Mouse (Mus musculus) heart, embryonic 13.5 days (tissue): ENCODE data around the gene Nif3l1. TPM values are rescaled to one million over a fixed set of nuclear protein-coding genes. Genes with fewer than 3 reads are reported as not detected.

Source experiments
- ATAC-seq: fragments of 200-750 bp; cut with Nextera tagmentation; 2 replicates; pipeline ENCODE4 v1.8.0; 2017; ENCODE audit warnings: moderate TSS enrichment; ENCODE audit not compliant: insufficient number of reproducible peaks, low FRiP score, low TSS enrichment; ENCODE audit errors: extremely low read depth
- H3K27ac ChIP-seq: fragments of 300-500 bp; sonication (generic); replicated peaks from 2 replicates; pipeline ENCODE4 v1.5.1; 2015; ENCODE audit warnings: moderate library complexity, mild to moderate bottlenecking, inconsistent platforms
- H3K27me3 ChIP-seq: fragments of 300-500 bp; sonication (generic); replicated peaks from 2 replicates; pipeline ENCODE4 v1.6.1; 2015; ENCODE audit warnings: mild to moderate bottlenecking, inconsistent platforms
- H3K36me3 ChIP-seq: fragments of 300-500 bp; sonication (generic); 2 replicates; pipeline ENCODE4 v1.6.1; 2015; ENCODE audit warnings: mild to moderate bottlenecking, inconsistent platforms
- H3K4me1 ChIP-seq: fragments of 300-500 bp; sonication (generic); 2 replicates; pipeline ENCODE4 v1.6.1; 2015; ENCODE audit warnings: inconsistent platforms
- H3K4me2 ChIP-seq: fragments of 300-500 bp; sonication (generic); 2 replicates; pipeline ENCODE4 v1.6.1; 2015; ENCODE audit warnings: inconsistent platforms, mild to moderate bottlenecking, moderate library complexity
- H3K4me3 ChIP-seq: fragments of 300-500 bp; sonication (generic); 2 replicates; pipeline ENCODE4 v1.5.1; 2015; ENCODE audit warnings: moderate library complexity, mild to moderate bottlenecking, inconsistent platforms
- H3K9ac ChIP-seq: fragments of 300-500 bp; sonication (generic); 2 replicates; pipeline ENCODE4 v1.6.1; 2015; ENCODE audit warnings: inconsistent platforms, mild to moderate bottlenecking, moderate library complexity
- H3K9me3 ChIP-seq: fragments of 300-500 bp; sonication (generic); 2 replicates; pipeline ENCODE4 v1.6.1; 2016; ENCODE audit warnings: inconsistent platforms
- WGBS: fragments of 180-500 bp; shearing (Covaris S2); methylation state at CpG from one replicate; pipeline ENCODE4 v1.1.7; 2015; ENCODE audit warnings: mixed read lengths; 5-methylcytosine and 5-hydroxymethylcytosine counted together
- polyA plus RNA-seq: library from polyadenylated mRNA; unstranded; fragments of >200 nt; fragmentation: Nextera tagmentation; extraction: Ambion mirVana; gene quantifications from 2 replicates; pipeline ENCODE4 v1.2.1, GENCODE M21; 2015

Gene Nif3l1
- polyA plus RNA-seq, 1 experiment from 2014 or later = 28.9 TPM

DNA sequence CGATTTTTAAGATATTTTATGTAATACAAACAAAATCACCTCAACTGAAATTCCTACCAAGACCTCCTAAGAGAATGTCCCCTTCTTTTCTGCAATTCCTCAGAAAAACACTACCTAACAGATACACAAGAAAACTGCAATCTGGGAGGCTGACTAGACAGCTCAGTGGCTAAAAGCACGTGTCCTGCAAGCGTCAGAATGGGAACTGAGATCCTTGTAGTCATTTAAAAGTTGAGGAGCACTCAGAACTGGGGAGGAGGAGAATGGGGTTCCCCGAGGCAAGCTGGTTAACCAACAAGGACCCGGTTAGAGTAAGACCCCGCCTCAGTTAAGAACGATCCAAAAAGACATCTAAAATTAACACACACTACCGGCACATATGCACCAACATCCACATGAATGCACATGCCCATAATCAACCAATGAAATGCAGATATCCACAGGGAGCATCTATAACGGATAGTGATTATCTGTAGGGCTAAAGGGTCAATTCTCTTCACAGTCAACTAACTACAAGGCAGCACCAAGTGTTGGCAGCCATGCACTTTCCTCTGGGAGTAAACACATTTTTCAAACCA is 58.9 kb downstream of the Nif3l1 start:
- WGBS = 25% methylated on average over 9 of the region's 9 CpGs
- no peak for ATAC-seq
- peak overlapping the region; percentile 86; the same call in 1 of the 2 replicates for H3K27ac ChIP-seq
- peak overlapping the region; percentile 99 for H3K4me3 ChIP-seq
- H3K36me3 ChIP-seq = peaks cover 53% of the 10 kb centered on the region
- H3K27me3 ChIP-seq = no peaks in the 10 kb centered on the region
- H3K9ac ChIP-seq = peak overlapping the region; percentile 95
- peak overlapping the region; percentile 88 for H3K4me2 ChIP-seq
- H3K9me3 ChIP-seq = peaks cover 34% of the 10 kb centered on the region
- H3K4me1 ChIP-seq = peaks cover 20% of the 10 kb centered on the region

DNA sequence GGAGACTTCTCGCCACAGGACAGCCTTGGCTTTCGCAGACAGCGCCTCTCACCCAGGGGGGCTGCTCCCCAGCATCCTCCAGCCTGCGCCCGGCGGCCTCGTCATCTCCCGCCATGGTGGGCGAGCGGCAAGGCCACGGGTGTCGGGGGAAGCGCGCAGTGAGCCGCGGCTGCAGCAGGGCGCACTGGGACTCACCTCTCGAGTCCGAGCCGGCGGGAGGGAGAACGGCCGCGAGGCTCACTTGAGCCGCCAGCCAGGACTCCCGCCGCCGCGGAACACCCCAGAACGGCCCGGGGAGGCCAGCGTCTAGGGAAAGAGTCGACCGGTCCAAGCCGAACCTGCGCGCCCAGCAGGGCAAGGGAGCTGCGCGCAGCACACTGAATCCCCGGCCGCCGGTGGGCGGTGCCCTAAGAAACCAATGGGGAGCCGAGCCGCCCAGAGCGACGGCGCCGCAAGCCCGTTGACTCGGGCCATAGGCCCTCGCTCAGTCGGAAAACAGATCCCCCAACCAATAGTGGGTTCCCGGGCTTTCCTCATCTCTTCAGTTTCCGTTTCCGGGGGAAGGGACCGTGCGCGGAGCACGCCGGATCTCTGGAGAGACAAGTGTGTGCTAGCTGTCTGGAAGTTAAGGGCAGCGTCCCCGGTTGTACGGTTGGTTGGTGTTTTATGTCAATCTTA is 59.8 kb downstream of the Nif3l1 start, which contains the start of gene Orc2:
Orc2 (minus strand) TSS at position 533 of the 678 bp plus-strand sequence.
- peak within 1 kb of the TSS; percentile 99 for H3K4me3 ChIP-seq
- under 1% methylated on average over 64 of the region's 64 CpGs for WGBS

DNA sequence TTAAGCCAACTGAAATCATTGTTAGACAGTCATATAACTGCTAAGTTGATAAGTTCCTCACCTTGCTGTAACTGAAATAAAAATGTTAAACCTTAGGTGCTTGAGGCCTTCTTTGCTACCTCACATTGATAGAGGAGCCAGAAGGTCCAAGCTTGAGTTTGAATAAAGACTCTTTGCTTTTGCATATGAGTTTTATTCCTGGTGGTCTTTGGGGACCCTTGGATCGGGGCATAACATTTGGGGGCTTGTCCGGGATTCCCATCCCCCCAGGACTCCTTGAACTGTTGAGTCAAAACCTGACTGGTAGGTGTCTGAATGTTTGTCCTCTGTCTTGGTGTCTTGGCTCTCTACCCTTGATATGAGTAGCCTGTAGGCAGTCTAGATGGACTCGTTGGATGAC is 62.3 kb downstream of the Nif3l1 start:
- peaks cover 48% of the 10 kb centered on the region for H3K9me3 ChIP-seq
- H3K4me3 ChIP-seq = no peak overlapping the region
- H3K4me2 ChIP-seq = no peak overlapping the region
- H3K27me3 ChIP-seq = no peaks in the 10 kb centered on the region
- H3K27ac ChIP-seq = no peak overlapping the region
- peaks cover 20% of the 10 kb centered on the region for H3K4me1 ChIP-seq
- H3K9ac ChIP-seq = no peak overlapping the region
- H3K36me3 ChIP-seq = peaks cover 35% of the 10 kb centered on the region
- WGBS = 93% methylated on average over 3 of the region's 3 CpGs
- ATAC-seq = no peak

More for the DNA sequence above, 59.8 kb downstream of the Nif3l1 start, which contains the start of gene Orc2:
- Histone ChIP-seq H3K27me3 (no peaks in the 10 kb centered on the region), H3K9me3 (peaks cover 38% of the 10 kb centered on the region), H3K4me1 (peaks cover 20% of the 10 kb centered on the region), H3K27ac (peak within 1 kb of the TSS; percentile 86), H3K9ac (peak within 1 kb of the TSS; percentile 95), H3K4me2 (peak within 1 kb of the TSS; percentile 88), H3K36me3 (peaks cover 47% of the 10 kb centered on the region)
- peak; percentile 96 for ATAC-seq

Other genes starting within 250 kb of the Nif3l1 start
- 0.16 and 0.34 TPM in 2 replicates for gene Aox4, start 234.8 kb upstream of the Nif3l1 start, polyA plus RNA-seq
- not detected in 2 replicates for gene Aox2, start 166.8 kb upstream of the Nif3l1 start, polyA plus RNA-seq
- 205 and 209 TPM in 2 replicates for gene Bzw1, start 52.3 kb upstream of the Nif3l1 start, polyA plus RNA-seq
- gene Clk1, start 21.1 kb upstream of the Nif3l1 start, polyA plus RNA-seq = 117 and 129 TPM in 2 replicates
- gene Ppil3, start 335 bp downstream of the Nif3l1 start, polyA plus RNA-seq = 30.9 and 37.9 TPM in 2 replicates
- 19.6 and 21.1 TPM in 2 replicates for gene Orc2, start 60.0 kb downstream of the Nif3l1 start, polyA plus RNA-seq
- 3.8 and 4.3 TPM in 2 replicates for gene Fam126b, start 141.2 kb downstream of the Nif3l1 start, polyA plus RNA-seq
- gene Ndufb3, start 141.2 kb downstream of the Nif3l1 start, polyA plus RNA-seq = 195 and 218 TPM in 2 replicates